Mouse (Mus musculus): Measurements from ENCODE around the gene Spata45.
"Not testable (repeated sequence)": the region's sequence is repeated elsewhere in the genome, so short reads cannot be mapped to it uniquely, and the experiment has no call there.

The Spata45 gene

DNA sequence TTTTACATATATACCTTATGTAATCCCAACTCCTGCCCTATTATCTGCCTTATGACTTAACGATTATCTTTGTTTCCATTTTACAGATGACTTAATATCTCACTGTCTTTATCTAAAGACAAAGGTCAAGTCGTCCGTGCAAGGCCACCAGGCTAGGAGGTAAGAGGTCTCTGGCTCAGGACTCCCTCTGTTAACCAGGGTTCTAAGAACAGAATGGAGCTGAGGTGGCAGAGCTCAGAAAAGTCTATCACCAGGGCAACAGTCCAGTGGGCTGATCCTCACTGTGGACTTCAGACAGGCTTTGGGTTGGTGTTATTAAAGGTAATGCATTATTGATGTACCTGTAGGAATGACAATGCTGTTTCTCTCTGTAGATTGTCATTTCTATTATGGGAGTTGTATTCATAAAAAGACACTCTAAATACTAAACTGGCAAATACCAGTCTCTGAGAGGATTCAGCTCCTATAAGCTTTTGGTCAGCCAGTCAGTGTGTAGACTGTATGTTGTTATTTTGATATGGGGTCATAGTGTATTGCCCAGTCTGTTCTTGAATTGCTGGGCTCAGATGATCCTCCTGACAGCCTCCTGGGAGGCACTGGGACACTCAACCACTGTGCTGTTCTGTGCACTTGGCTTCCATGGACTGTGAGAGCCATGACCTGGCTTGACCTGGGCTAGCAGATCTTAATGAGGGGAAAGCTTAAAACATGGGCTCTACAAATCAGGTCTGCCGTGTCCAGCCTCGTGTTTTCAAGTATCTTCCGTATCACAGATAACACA is at the start of gene Spata45:
Gene Spata45, plus strand, starts transcription at position 86 of the 781 bp plus-strand sequence.
- no peak for DNase-seq (ENCODE audit: low spot score in 2 of 2)

- no peak for DNase-seq (ENCODE audit: low spot score in 2 of 2)
These were observed 46.9 kb upstream of the Spata45 start for GRCm38 (mm10) chr1:190989437-190990082.

GRCm38 (mm10) chr1:190995548-190995947 is 40.9 kb upstream of the Spata45 start:
- no peak for DNase-seq (ENCODE audit: low spot score in 2 of 2)

DNA sequence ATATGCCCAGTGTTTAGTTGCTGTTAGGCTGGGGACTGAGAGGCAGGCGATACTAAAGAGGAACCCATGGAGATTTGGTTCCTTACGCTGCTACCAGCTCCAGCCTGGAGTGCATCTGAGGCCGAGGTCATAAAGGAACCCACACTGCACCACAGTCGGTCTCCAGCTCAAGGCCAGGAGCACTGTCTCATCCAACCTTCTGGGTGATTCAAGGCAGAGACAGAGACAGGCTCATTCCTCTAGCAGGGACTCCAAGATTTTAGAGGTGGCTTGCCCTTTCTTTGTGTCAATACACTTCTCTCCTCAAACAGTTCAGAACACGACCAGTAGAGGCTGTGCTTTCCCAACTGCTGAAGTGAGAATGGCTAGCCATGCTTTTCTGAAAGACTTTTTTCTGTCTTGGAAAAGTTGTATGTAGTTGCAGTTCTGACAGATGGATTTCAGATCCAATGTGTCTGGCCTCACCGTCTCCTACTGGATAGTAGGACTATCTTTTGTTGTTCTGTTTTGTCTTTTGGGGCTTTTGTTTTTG is 40.0 kb upstream of the Spata45 start:
- no peak for DNase-seq (ENCODE audit: low spot score in 2 of 2)

GRCm38 (mm10) chr1:190998027-190998426 is 38.4 kb upstream of the Spata45 start:
- no peak for DNase-seq (ENCODE audit: low spot score in 2 of 2)

DNA sequence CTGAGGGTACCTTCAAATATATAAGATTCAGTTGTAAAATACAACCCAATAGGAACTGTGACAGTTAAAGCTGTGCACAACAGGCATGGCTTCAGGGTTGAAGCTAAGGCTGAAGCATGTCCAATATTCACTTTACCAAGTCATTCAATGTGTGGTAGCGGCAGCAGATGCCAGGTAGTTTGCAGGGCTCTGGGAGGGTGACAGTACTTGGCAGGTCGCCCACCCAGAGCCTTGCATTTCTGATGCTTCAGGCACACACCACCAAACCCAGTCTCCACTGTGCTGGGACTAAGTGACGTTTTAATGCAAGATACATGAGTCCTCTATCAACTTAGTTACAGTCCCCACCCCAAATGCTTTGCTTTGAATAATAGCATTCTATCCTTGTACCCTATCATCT is 35.8 kb upstream of the Spata45 start:
- no peak for DNase-seq (ENCODE audit: low spot score in 2 of 2)

GRCm38 (mm10) chr1:191002201-191002600 is 34.2 kb upstream of the Spata45 start:
- no peak for DNase-seq (ENCODE audit: low spot score in 2 of 2)

DNA sequence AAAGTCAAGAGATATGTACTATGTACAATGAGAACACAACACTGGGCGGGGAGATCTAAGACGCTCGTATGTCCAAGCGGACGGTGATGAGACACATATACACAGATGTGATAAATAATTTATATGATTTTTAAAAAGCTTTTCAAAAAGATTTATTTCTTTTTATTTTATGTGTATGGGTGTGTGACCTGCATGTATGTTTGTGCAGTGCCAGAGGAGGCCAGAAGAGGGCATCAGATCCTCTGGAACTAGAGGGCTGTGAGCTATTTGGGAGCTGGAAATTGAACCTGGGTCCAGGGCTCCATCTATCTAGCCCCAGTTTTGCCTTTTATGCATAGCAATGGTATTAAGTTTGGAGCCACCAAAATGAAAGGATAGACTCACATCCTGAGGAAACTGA is 27.7 kb upstream of the Spata45 start:
- DNase-seq (ENCODE audit: low spot score in 2 of 2) = no peak

DNA sequence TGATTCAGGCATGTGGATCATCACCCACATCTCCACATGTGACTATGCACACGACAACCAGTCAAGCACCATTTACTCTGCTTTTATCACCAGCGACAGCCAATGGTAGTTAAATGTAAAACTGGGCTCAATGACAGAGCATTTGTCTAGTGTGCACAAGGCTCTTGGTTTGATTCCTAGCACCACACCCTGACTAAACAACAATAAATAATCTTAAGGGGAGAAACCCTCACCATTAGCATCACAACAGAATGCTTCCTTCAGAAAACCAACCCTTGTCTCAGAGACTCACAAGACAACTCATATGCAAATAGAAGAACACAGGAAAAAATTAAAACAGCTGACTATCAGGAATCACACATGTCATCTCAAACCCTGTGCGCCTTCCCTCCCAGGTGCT is 22.2 kb upstream of the Spata45 start:
- DNase-seq (ENCODE audit: low spot score in 2 of 2) = no peak

DNA sequence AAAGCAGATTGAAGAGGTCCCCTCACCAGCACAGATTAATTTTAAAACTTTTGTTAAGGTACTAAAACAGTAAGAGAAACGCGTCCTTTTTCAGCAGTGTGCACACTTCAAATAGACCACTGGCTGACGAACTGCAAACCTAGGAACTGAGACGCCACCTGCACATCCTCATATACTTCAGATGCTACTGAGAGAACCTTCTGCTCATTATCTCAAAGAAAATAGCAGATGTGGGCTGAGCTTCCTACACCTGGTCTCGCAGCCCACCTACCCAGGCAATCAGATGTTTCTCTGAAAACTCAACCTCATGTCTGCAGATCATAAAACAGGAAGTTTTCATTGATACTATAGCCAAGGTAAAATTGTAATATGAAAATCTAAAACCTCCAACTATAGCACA is 16.6 kb upstream of the Spata45 start:
- no peak for DNase-seq (ENCODE audit: low spot score in 2 of 2)

GRCm38 (mm10) chr1:191020217-191020924 is 16.1 kb upstream of the Spata45 start:
- DNase-seq (ENCODE audit: low spot score in 2 of 2) = no peak

- DNase-seq (ENCODE audit: low spot score in 2 of 2) = no peak
These were observed 15.4 kb upstream of the Spata45 start for GRCm38 (mm10) chr1:191021016-191021415.

- no peak for DNase-seq (ENCODE audit: low spot score in 2 of 2)
These were observed 13.3 kb upstream of the Spata45 start for GRCm38 (mm10) chr1:191023140-191023539.

GRCm38 (mm10) chr1:191023806-191024205 is 12.6 kb upstream of the Spata45 start:
- not testable (repeated sequence) for DNase-seq (ENCODE audit: low spot score in 2 of 2)

GRCm38 (mm10) chr1:191025016-191026012 is 11.1 kb upstream of the Spata45 start:
- DNase-seq (ENCODE audit: low spot score in 2 of 2) = peak in 1 of 2 experiments; percentile 6

DNA sequence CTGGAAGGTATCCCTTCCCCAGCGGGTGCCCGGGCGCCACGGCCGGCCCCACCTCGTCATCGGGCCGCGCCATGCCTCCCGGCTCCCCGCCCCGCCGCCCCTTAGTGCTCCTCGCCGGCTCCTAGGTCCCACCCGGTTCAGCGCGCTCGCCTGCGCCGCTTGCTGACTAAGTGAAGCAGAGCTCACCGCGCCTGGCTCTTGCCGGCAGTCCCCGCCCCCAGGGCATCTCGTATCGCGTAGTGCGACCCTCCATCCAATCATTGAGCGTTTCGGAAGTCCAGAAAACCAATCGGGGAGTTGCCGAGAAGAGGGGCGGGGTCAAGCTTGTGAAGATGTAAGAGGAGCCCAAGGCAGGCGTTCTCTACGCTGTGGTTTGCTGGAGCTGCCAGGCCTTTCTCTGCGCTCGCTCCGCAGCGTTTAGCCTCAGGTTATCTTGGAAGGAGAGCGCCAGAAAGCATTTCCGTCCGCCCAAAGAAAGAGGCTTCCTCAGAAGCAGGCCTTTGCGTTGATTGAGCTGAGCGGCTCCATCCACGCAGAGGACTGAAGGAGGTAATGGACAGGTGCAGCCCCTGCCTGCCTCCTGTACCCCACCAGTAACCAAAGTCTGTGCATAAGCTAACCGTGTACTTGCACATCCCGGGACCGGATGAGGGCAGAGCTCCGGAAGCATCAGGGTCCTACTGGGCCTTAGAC is 10.3 kb upstream of the Spata45 start, which contains the start of gene Flvcr1:
Gene Flvcr1, minus strand, starts transcription at position 138 of the 693 bp plus-strand sequence.
- peak; percentile 99 for DNase-seq (ENCODE audit: low spot score in 2 of 2)

- DNase-seq (ENCODE audit: low spot score in 2 of 2) = no peak
These were observed 6.3 kb upstream of the Spata45 start for GRCm38 (mm10) chr1:191030182-191030581.

DNA sequence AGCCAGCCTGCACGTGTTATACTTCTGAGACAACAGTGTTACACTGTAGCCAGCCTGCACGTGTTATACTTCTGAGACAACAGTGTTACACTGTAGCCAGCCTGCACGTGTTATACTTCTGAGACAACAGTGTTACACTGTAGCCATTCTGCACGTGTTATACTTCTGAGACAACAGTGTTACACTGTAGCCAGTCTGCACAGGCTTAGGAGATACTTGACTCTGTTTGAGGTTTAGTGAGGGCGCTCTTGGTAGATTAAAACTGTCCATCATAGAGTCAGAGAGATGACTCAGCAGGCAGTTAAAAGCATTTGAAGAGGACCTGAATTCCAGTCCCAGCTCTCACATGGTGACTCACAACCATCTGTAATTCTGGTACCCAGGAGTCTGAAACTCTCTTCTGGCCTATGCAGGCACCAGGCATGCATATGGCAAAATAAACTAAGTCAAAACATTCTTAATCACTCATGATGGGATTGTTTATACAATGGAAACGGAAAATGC is 5.5 kb upstream of the Spata45 start:
- not testable (repeated sequence) for DNase-seq (ENCODE audit: low spot score in 2 of 2)

GRCm38 (mm10) chr1:191035649-191036048 is 790 bp upstream of the Spata45 start:
- DNase-seq (ENCODE audit: low spot score in 2 of 2) = no peak

GRCm38 (mm10) chr1:191037999-191038398 is 1.6 kb downstream of the Spata45 start:
- no peak for DNase-seq (ENCODE audit: low spot score in 2 of 2)
